Mouse (Mus musculus) 3T3-L1 (cell line): ENCODE data around the gene Cab39.

Experiments used
- DNase-seq: peaks from one replicate; pipeline ENCODE4 v3.0.0-alpha.2; 2015; ENCODE audit warnings: low read depth, low spot score

Gene Cab39

DNA sequence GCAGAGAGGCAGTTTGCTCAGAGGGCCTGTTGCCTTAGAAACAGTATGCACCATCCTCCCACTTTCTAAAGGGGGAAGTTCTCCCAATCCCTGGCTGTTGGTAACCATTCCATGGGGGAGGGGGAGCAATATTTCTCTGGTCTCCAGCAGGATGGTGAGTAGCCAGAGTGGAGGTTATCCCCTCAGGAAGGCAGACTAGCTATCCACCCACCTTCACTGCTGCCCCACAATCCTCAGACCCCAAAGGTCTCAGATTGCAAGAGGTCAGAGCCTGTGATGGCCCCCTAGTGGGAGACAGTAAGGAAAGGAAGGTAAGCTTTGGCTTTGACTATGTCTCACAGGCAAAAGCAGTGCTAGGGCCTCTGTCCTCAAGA is 106.1 kb downstream of the Cab39 start:
- no peak for DNase-seq

DNA sequence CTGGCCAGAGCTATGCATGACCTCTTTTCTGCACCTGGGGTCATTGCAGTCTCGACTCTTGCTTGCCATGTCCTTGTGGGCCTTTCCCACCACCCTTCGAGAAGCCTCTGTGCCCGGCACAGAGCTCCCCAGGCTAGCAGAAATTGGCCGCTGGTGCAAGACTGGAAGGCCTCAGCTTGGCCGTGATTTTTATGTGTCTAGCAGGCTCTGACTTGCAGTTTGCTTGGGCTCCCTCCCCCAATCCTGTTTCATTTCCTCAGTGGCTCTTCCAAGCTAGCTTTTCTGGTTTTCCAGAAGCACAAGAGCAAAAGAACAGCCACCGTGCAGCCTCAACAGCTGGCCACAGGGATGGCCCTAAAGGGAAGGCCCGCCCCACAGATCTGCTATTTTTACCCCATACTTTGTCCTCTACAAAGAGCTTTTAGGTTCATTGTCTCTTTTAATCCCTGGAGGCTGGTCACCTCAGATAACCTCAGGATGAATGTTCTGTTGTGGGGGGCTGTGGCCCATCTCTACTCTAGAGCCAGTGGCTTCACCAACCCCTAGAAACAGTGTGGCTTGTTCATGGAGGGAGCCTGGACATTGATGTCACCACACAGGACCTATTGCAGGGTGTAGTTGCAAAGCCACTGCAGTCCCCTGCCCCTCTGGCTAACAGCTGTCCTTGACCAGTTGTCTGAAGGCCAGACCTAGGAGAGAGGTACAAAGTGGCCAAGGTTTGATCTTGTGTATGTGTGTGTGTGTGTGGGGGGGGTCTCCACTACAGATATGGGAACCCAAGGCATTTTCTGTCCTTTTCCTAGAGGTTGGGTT is 107.5 kb downstream of the Cab39 start:
- no peak for DNase-seq
